Mouse (Mus musculus) right cerebral cortex, postnatal 14 days (tissue): ENCODE measurements around the gene Stx2.

Source experiments
- DNase-seq: peaks from one replicate; pipeline ENCODE4 v3.0.0; 2022

Stx2 gene

DNA sequence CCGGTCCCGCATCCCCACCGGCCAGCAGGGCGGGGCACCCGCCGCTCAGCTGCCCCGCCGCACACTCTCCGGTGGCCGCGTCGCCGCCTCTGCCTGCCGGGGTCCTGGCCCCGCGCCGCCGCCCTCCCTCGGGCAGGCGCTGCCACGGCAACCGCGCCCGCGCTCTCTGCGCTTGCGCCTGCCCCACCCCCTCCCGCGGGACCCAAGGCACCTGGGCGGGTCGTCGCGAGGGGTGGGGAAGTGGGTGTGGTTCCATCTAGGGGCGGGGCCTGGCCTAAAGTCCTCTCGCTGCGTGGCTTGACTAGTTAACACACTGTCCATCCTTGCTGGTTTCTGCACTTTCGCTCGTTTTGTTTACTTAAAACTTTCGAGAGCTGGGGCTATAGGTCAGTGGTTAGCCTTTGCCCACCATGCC is at the start of gene Stx2:
TSS of gene Stx2 (minus strand) at position 163 of the 415 bp plus-strand sequence.
- DNase-seq = peak; percentile 93

DNA sequence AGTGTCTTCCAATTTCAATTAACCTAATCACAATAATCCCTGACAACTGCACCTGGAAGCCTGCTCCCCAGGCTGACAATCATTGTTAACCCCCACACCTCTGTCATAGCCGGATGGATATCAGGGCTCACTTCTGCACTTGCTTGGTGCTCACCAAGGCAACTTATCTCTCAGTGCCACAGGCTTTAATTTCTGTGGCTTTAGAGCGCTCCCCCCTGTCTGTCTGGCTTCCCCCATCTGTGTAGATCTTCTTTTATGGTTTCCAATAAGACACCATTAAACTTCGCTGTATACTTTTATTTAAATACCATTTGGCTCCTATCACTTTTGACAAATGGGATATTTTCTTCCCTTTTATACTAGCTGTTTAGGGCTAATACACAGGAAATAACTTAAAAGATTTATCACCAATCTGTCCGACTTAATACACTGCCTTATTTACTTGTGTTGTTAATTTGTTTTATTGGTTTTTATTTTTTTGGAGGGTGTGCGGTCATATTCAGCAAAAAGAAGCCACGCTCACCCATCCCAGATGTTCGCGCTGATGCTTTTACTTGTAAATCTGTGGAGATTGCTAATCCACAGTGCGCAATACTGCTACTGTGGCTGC is 46.4 kb upstream of the Stx2 start:
- DNase-seq = no peak

DNA sequence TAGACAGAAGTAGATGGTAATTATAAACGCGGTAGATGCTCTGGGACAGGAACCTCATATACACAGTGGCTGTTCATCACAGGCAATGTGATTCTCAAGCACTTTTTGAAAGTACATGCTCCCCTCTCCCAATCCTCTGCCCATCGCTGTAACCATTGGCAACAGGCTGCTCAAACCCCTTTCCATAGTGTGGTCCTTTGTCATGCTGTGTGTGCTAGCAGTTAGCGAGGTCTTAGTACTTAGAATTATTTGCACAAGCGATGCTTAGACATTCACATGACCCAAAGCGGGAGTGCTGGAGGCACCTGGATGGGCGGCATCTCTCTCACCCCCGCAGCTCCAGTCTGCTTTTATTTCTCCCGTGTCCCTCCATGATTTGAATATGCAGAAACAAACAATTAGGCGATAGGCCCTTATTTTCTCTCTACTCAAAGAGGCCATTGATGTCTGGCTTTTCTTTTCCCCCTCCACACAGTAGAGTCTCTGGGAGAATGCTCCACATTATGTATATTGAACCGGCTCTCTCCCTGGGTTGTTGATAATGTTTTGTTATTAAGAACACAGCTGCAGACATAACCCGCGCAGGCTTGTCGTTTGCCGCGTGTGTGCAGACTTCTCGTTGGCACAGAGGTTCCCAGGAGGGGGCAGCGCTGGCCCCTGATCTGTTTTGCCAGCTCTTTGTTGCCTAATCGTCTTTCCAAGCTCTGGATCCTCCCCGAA is 44.4 kb upstream of the Stx2 start:
- DNase-seq = no peak

DNA sequence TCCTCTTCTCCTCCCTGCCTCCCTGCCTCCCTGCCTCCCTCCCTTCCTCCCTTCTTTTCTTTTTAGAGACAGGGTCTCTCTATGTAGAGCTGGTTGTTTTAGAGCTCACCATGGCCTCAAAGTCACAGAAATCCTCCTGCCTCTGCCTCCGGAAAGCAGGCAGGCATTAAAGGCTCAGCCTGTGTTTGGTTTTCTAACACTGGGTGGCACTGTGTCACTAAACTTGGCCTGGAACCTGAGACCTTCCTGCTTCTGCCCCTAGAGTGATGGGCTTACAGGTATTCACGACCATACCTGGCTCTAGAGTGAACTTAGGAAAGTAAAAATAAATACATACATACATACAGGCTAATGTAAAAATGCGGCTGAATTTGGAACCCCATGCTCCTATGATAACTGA is 43.5 kb upstream of the Stx2 start:
- no peak for DNase-seq

DNA sequence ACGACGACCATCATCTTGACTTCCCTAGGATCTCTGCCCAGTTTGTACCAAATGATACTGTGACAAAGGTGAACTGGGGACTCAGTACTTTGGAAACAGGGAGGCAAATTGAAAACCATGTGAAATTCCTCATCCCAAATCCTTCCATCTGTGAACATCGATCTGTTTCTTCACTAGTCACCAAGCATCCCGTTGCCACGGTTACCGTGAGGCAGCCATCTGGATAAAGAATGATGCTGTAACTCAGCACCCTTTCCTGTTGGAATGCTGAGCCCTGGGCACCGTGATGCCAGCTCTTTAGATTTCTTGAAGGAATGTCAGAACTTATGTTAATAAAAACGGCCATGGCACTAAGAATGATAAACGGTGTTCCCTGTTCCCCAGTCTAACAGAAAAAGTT is 41.0 kb upstream of the Stx2 start:
- DNase-seq = peak; percentile 65

DNA sequence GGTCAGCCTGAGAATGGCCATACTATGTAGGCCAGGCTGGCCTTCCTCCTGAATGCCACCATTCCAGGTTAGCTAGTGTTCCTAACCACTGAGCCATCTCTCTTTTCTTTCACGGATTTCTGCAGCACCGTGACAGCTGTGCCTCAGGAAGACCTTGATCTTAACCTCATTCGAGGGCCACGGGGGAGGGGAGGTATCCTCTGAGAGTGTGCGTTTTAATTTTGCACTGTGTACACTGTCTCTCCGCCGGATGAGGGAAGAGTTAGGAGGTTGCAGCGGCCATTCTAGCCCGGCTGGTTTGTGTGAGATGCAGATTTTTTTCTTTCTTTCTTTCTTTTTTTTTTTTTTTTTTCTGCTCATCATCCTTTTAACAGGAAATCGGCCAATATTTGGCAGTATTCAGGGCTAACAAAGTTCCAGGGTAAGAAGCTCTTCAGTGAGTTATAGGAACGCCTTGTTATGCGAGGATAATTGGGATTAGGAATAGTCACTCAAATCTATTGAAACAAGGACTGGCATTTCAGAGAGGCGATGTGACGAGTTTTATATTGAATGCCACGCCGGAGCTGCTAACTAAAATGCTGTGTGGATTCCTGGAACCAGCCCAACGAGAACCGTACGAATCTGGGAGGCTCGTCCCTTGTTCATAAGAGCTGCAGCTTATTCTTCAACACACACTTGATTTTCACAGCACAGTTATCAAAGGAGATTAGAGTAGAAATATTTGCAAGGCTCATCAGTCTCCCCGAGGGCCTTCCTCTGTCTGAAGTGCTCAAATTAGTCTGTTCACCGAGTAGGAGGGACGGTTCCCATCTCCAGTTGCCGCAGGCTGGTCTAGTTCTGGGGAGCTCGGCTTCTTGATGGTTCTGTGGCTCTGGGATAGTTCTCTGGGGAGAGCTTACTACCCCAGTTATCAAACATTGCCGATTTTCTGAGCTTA is 37.5 kb upstream of the Stx2 start:
- peak; percentile 54 for DNase-seq

DNA sequence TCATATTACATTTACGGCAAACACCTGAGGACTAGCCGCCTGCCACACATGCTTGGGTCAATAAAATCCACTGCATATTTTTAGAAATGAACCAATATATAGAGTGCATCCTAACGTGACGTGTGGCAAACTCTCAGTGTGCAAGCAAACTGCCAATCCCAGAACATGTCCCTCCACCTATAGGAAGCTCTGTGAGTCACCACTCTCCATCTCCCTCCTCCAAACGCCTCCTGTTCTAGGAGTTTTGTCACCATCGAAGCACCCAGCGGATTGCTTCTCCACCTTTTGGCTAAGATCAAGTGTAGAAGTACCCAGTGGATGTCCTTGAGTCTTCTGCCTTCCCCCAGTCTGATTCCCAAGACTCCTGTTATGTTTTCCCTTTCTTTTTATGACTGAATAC is 29.4 kb upstream of the Stx2 start:
- DNase-seq = no peak

DNA sequence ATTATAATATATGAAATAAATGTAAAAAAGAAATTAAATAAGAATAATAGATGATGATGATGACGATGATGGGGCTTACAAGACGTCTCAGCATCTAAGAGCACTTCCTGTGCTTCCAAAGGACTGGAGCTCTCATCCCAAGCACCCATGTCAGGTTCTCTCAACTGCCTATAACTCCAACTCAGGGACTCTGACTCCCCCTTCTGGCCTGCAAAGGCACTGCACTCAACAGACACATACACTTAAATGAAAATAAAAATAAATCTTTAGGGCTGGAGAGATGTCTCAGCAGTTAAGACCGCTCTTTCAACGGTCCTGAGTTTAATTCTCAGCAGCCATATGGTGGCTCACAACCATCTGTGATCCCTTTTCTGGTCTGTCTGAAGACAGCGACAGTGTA is 28.3 kb upstream of the Stx2 start:
- no peak for DNase-seq

DNA sequence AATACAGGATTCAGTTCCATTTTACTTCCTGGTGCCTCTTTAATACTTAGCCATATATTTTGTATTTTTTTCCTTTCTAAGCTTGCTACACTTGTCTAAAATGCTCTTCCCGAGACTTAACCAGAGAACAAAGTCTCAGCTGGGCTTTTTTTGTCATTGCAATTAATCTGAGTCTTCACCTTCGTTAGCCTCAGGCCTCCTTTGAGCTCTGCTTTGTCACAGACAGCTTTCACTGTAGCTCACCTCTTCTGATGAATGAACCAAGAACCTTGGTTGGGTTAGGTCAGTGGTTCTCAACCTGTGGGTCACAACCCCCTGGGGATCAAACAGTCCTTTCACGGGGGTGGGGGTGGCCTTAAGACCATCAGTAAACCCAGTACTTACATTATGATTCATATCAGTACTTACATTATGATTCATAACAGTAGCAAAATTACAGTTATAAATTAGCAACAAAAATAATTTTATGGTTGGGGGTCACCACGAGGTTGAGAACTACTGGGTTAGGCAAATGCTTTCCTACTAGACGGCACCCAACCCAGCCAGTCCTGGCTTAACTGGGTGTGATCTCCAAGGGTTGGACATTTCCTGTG is 20.9 kb upstream of the Stx2 start:
- DNase-seq = no peak

DNA sequence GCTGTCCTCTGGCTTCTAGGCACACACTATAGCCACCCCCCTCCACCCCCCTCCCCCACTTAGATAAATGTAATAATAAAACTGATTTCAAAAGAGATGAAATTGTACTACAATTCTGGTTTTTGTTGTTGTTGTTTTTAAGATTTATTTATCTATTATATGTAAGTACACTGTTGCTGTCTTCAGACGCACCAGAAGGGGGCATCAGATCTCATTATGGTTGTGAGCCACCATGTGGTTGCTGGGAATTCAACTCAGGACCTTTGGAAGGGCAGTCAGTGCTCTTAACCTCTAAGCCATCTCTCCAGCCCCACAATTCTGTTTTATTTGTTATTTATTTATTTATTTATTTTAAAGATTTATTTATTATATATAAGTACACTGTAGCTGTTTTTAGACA is 18.3 kb upstream of the Stx2 start:
- DNase-seq = no peak

DNA sequence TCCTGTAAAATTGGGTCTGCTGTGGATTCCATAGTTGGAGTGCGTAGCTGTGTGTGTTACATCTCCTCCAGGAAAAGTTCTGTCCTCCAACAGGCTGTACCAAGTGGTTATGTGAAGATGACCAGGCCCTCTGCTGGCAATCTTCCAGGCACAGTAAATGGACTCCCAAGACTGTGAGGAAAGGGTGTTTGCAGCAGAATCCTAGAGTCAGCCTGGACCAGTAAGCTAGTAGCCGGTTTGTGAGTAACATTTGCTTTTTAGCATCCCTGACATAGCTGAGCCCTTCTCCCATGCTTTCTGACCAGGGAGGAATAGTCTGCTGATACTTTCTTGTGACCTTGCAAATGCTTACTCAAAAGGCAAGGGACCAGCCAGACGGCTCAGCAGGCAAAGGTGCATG is 17.8 kb upstream of the Stx2 start:
- no peak for DNase-seq

DNA sequence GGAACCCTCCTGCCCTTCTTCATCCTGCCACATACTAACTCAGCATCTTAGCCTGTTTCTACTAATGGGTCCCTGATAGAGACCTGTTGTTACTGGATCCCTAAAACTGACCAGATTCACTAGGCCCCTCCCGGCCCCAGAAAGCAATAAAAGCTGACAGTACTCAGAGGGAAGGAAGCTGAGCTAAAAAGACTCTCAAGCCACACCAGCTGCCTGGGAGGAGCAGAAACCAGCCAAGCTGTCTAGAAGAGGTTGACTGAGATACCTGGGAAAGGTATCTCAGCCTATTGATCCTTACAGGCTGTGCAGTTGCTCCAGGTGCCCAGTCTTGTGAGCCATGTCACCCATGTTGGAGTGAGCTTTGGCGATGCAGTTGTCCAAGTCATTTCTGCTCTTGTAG is 17.4 kb upstream of the Stx2 start:
- DNase-seq = no peak

DNA sequence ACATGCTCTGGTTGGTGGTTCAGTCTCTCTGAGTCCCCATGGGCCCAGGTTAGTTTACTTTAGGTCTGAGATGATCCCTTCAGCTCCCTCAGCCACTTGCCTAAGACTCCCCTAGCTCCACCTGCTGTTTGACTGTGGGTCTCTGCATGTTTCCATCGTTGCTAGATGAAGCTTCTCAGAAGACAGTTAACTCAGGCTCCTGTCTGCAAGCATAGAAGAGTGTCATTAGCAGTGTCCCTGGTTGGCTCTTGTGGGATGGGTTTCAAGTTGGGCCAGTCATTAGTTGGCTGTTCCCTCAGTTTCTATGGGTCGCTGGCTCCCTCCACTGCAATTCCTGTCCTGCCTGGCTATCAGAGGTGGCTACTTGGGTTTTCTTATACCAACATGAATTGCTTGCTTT is 16.7 kb upstream of the Stx2 start:
- no peak for DNase-seq

DNA sequence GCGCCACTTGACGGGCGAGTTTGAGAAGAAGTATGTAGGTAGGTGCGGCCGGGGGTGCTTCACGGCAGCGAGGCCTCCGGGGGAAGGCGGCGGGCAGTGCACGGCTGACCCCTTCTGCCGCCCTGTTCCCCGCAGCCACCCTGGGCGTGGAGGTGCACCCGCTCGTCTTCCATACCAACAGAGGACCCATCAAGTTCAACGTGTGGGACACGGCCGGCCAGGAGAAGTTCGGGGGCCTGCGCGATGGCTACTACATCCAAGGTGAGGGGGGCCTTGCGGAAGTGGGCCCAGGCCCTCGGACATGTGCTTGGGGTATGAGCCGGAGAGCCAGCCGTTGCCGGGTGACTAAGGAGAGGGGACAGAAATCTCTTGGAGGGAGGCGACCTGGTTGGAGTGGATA is 12.4 kb upstream of the Stx2 start:
- DNase-seq = peak; percentile 23

DNA sequence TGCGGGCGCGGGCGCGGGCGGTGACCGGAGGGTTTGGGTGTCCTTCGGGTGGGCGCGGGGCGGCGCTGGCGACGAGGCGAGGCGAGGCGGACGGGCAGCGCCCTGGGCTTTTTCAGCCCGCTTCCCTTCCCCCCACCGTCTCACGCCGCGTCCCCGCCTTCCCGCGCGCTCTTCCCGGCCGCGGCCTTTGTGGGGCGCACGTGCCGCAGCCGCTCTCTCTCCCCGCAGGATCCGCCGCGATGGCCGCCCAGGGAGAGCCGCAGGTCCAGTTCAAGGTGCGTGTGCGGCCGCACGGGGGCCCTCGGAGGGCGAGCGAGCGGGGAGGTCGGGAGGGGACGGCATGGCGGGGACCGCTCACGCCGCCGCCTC is 11.9 kb upstream of the Stx2 start:
- no peak for DNase-seq

DNA sequence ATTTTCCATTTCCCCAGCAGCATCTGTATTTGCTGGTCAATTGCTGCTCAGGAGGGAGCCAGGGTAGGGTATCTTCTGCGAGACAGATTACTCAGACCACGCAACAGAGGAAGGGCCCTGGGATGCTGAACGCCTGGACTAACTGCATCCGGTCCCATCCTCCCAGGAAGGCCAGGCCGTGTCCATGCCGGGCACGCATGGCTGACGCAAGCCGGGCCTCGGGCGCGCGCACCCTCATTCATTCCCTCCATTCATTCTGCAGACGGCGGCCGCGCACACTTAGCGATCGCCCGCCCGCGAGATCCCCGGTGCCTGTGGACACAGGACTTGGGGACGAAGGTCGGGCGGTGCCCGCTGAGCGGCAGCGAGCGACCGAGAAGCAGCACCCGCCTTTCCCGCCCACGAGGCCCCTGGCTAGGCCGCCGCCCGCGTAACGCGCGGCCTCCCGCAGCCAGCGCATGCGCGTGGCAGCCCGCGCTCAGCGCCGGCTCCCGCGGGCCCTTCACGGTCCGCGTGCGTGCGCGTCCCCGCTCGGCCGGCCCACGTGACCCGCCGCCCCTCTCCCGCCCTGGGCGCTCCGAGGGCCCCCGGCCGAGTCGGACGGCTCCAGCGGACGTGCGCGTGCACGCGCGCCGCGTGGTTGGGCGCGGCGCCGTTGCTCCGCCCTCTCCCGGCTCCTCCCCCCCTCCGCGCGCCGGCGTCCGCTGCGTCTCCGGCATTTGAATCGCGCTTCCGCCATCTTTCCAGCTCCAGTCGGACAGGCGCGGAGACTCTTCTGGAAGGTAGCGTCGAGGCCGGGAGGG is 11.3 kb upstream of the Stx2 start, which contains the start of gene Ran:
TSS of gene Ran (plus strand) at position 573 of the 803 bp plus-strand sequence.
- DNase-seq = peak; percentile 95

DNA sequence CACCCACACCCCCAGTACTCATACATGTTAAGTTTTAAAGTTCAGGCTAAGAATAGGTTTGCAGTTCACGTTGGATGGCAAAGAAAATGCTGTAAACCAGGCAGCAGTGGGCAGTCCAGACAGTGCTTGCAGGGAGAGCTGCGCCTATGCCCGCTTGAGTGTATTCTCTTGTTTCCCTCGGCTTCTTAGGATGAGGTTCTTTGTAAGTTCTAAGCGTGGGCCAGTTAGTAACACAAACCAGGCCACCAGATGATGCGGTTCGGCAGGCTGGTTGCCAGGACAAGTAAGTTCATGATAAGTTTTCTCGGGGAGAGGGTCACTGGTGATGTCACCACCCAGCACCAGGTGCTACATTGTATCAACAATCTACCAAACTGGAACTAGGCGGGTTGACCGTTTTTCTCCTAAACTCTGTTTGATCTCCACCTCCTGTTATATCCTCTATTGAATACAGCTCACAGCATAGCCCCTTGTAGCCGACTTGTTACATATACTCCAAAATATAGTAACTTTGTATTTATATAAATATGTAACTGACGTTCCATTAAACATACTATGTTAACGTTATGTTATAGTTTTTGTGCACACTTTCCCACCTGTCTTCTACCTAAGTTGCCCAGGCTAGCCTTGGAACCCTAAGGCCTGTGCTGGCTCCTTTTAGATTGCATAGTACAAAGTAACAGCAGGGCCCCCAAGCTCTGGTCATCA is 10.6 kb upstream of the Stx2 start:
- no peak for DNase-seq

DNA sequence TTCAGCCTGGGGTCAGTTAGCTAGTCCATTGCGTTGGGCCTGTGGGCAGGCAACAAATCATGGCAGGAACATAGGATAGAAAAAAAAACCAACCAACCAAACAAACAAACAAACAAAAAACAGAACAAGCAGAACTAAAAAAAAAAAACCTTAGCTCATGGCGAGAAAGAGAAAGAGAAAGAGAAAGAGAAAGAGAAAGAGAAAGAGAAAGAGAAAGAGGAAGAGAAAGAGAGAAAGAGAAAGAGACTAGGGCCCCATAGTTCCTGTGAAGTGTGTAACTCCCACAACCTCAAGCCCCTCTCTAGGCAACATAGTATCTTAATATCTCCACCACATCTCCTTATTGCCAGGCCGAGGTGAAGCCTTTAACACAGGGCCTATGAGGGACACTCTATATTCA is 8.0 kb upstream of the Stx2 start:
- DNase-seq = no peak

DNA sequence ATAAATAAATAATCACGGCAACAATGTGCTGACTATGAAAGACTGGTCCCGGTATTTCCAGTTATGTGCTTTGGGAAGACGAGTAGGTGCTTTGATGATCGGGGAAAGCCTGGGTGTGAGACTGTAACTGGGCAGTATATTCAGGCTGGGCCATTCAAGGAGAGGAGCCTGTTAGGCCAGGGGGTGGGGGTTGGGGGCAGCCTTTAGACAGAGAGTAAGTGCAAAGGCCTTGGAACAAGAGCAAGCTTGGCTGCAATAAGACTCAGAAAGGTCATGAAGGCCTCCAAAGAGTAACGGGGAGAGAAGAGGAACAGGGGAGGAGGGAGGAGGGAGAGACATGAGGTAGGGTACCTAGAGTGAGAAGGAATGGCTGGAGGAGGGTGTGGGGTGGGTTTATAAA is 7.2 kb upstream of the Stx2 start:
- DNase-seq = no peak

DNA sequence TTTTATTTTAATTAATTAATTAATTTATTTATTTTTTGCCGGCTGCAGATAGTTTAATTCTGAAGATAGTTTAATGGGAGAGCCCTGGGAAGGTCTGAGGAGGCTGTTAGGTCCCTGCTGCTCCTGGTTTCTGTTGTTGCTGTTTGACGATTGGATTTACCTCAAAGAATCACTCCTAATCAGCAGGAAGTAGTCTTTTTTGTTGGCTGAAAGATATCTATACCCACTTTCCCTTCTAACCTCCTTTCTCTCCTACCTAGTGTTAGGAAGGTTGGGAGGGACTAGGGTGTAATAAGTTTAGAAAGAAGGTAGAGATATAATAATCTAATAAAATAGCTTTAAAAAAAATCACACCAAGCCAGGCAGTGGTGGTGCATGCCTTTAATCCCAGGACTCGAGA is 6.6 kb upstream of the Stx2 start:
- DNase-seq = no peak

DNA sequence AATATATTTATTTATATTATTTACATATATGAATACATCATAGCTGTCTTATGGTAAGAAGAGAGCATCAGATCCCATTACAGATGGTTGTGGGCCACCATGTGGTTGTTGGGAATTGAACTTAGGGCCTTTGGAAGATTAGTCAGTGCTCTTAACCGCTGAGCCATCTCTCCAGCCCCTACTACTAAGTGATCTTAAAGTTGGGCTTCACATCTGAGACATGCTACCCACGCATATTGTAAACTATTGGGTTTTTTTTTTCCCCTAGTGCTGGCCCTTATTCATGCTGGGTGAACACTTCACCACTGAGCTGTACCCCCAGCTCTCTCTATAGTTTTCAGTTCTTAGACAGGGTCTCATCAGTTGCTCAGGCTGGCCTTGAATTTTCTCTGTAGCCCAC is 2.6 kb upstream of the Stx2 start:
- DNase-seq = no peak

DNA sequence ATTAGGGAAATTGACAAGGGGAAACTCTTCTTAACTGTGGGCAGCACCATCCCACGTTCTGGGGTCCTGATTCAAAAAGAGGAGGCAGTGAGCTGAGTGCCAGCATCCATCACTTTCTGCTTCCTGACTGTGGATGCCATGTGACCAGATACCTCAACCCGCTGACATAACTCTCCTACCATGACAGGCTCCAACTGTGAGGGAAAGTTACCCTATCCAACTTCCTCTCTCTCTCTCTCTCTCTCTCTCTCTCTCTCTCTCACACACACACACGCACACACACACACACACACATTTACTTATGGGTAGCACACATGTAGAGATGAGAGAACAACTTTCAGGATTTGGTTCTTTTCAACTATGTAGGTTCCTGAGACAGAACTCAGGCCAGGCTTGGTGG is 1.2 kb upstream of the Stx2 start:
- no peak for DNase-seq
